Mouse (Mus musculus) forebrain, embryonic 14.5 days (tissue): Measurements from ENCODE around the gene Siah1a. TPM values are rescaled to one million over a fixed set of nuclear protein-coding genes. Genes with fewer than 3 reads are reported as not detected.

Experiments used
- ATAC-seq: fragments of 200-750 bp; cut with Nextera tagmentation; 2 replicates; pipeline ENCODE4 v1.8.0; 2017; ENCODE audit warnings: mild to moderate bottlenecking, moderate library complexity
- DNase-seq: peaks from one replicate; pipeline ENCODE4 v3.0.0-alpha.2; 2015; ENCODE audit warnings: low spot score
- H3K27ac ChIP-seq: fragments of 300-500 bp; sonication (generic); 2 replicates; pipeline ENCODE4 v1.5.1; 2014; ENCODE audit warnings: low read depth, mild to moderate bottlenecking, control low read depth, low read length, moderate library complexity
- H3K27me3 ChIP-seq: fragments of 300-500 bp; sonication (generic); replicated peaks from 2 replicates; pipeline ENCODE4 v1.6.1; 2014; ENCODE audit warnings: low read length, control low read depth, mixed read lengths; ENCODE audit not compliant: control insufficient read depth, insufficient read depth
- H3K36me3 ChIP-seq: fragments of 300-500 bp; sonication (generic); 2 replicates; pipeline ENCODE4 v1.6.1; 2014; ENCODE audit warnings: low read length, control low read depth; ENCODE audit not compliant: control insufficient read depth, insufficient read depth
- H3K4me1 ChIP-seq: fragments of 300-500 bp; sonication (generic); 2 replicates; pipeline ENCODE4 v1.6.1; 2014; ENCODE audit warnings: antibody characterized with exemption, low read length, control low read depth; ENCODE audit not compliant: control insufficient read depth, insufficient read depth
- H3K4me2 ChIP-seq: fragments of 300-500 bp; sonication (generic); 2 replicates; pipeline ENCODE4 v1.6.1; 2014; ENCODE audit warnings: mild to moderate bottlenecking, control low read depth, low read length
- H3K4me3 ChIP-seq: fragments of 300-500 bp; sonication (generic); 2 replicates; pipeline ENCODE4 v1.5.1; 2014; ENCODE audit warnings: low read depth, low read length, control low read depth
- H3K9ac ChIP-seq: fragments of 300-500 bp; sonication (generic); 2 replicates; pipeline ENCODE4 v1.6.1; 2014; ENCODE audit warnings: mild to moderate bottlenecking, low read length, control low read depth, moderate library complexity
- H3K9me3 ChIP-seq: fragments of 300-500 bp; sonication (generic); replicated peaks from 2 replicates; pipeline ENCODE4 v1.6.1; 2016; ENCODE audit warnings: low read length, control low read depth, mixed read lengths; ENCODE audit not compliant: control insufficient read depth
- WGBS: fragments of 180-500 bp; shearing (Covaris S2); extraction: QIAGEN DNeasy Blood & Tissue Kit; methylation state at CpG from one replicate; pipeline ENCODE4 v1.1.7; 2014; 5-methylcytosine and 5-hydroxymethylcytosine counted together
- polyA plus RNA-seq: library from polyadenylated mRNA; unstranded; fragments of >200 nt; fragmentation: Nextera tagmentation; extraction: Ambion mirVana; gene quantifications from 2 replicates; pipeline ENCODE4 v1.2.1, GENCODE M21; 2014

Gene Siah1a
- polyA plus RNA-seq, 1 experiment from 2014 or later, result 104 TPM

DNA sequence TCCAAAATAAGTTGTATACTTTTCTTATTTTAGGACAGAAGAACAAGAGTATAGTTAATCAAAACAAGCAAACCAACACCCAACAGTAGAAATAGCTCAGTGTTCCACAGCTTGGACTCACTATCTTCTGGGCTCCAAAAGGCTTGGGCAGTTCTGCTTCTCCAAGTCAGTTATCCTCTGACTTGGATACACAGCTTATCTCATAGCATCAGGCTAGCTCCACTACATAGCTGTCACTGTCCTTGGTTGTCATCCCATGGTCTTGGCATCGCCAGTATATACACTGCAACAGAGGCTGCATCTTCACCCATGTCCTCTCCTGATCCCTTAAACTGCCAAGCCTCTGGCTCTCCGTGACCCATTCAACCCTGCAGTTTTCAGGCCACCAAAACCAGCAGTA lies 50.0 kb downstream of the Siah1a start:
- H3K4me3 ChIP-seq, result no peak overlapping the region
- no peak overlapping the region for H3K4me2 ChIP-seq
- DNase-seq, result no peak
- no peaks in the 10 kb centered on the region for H3K4me1 ChIP-seq
- no peak overlapping the region for H3K9ac ChIP-seq
- WGBS, result 93% methylated on average over 2 of the region's 2 CpGs
- no peaks in the 10 kb centered on the region for H3K36me3 ChIP-seq
- ATAC-seq, result no peak
- H3K27ac ChIP-seq, result no peak overlapping the region
- no peaks in the 10 kb centered on the region for H3K27me3 ChIP-seq
- no peaks in the 10 kb centered on the region for H3K9me3 ChIP-seq

GRCm38 (mm10) chr8:86694011-86694410 lies 51.7 kb downstream of the Siah1a start:
- Histone ChIP-seq H3K27me3 (no peaks in the 10 kb centered on the region), H3K4me3 (no peak overlapping the region), H3K4me1 (no peaks in the 10 kb centered on the region), H3K9me3 (no peaks in the 10 kb centered on the region), H3K27ac (no peak overlapping the region), H3K4me2 (no peak overlapping the region), H3K9ac (no peak overlapping the region), H3K36me3 (no peaks in the 10 kb centered on the region)
- WGBS, result 84% methylated on average over 1 of the region's 1 CpGs
- no peak for DNase-seq
- no peak for ATAC-seq

- Histone ChIP-seq H3K27me3 (no peaks in the 10 kb centered on the region), H3K9me3 (no peaks in the 10 kb centered on the region), H3K4me3 (no peak overlapping the region), H3K4me1 (no peaks in the 10 kb centered on the region), H3K27ac (no peak overlapping the region), H3K36me3 (no peaks in the 10 kb centered on the region; the same call in 1 of the 2 replicates), H3K4me2 (no peak overlapping the region), H3K9ac (no peak overlapping the region)
- DNase-seq, result no peak
- WGBS, result 81% methylated on average over 1 of the region's 1 CpGs
- ATAC-seq, result no peak
Observed at GRCm38 (mm10) chr8:86692107-86692506, 53.6 kb downstream of the Siah1a start.

DNA sequence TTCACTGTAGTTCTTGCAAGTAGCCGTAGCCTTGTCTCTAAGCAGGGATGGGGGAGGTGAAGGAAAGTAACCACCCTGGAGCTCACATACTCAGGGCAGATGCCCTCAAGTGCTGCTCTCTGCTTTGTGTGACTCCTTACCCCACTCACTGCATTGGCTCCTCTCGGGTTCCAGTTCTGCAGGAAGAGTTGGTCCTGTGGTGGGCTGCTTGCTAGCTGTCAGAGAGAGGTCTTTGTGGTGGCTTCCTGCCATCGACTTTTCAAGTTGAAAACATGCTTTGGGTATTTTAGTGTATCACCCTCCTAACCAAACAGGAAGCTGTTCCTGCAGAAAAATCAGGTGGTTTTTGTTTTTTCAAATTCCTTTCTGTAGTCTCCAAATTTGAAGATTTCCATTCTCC lies 59.1 kb downstream of the Siah1a start:
- H3K27me3 ChIP-seq, result no peaks in the 10 kb centered on the region
- no peak overlapping the region for H3K4me2 ChIP-seq
- no peak overlapping the region for H3K27ac ChIP-seq
- H3K4me1 ChIP-seq, result no peaks in the 10 kb centered on the region
- H3K36me3 ChIP-seq, result no peaks in the 10 kb centered on the region; the same call in 1 of the 2 replicates
- H3K9ac ChIP-seq, result no peak overlapping the region
- DNase-seq (no peak), ATAC-seq (no peak)
- H3K9me3 ChIP-seq, result no peaks in the 10 kb centered on the region
- H3K4me3 ChIP-seq, result no peak overlapping the region
- 86% methylated on average over 3 of the region's 3 CpGs for WGBS

Other genes with a start within 250 kb of the Siah1a start
- 0.19 and 0.32 TPM in 2 replicates for gene Abcc12, start 165.2 kb downstream of the Siah1a start, polyA plus RNA-seq
- gene Lonp2, start 121.9 kb downstream of the Siah1a start, polyA plus RNA-seq, result 83.3 and 85.3 TPM in 2 replicates
- 5.8 and 6.0 TPM in 2 replicates for gene Gm10638, start 235 bp downstream of the Siah1a start, polyA plus RNA-seq
- gene N4bp1, start 139.3 kb upstream of the Siah1a start, polyA plus RNA-seq, result 8.3 and 9.8 TPM in 2 replicates